ENCODE assay signal across 8 mouse cellular contexts in genomic region chr14:101055915-101056314, GRCm38 (mm10).
DNase-seq lines count a peak whose midpoint lies in the region; ATAC-seq lines count a peak whose summit lies in the region.

No protein-coding gene starts in this region.

- no peak overlapping the region for H3K27ac ChIP-seq in forebrain, embryonic 12.5 days
- peak overlapping the region; percentile 53; the same call in 1 of the 2 replicates for H3K27ac ChIP-seq in limb, embryonic 13.5 days

- H3K36me3 ChIP-seq in forebrain, embryonic 12.5 days (replicated peaks): no peaks in the 10 kb centered on the region
- H3K36me3 ChIP-seq in limb, embryonic 13.5 days: no peaks in the 10 kb centered on the region

- H3K9me3 ChIP-seq in forebrain, embryonic 12.5 days: no peaks in the 10 kb centered on the region
- H3K9me3 ChIP-seq in limb, embryonic 13.5 days: no peaks in the 10 kb centered on the region

- DNase-seq in cerebellum, adult 9-11 months: peak; percentile 5
- DNase-seq in cerebellum, adult 11 months: no peak
- DNase-seq in left cerebral cortex, adult 9 months (ENCODE audit: low spot score in 2 of 2): peak; percentile 2 to 3
- DNase-seq in left cerebral cortex, adult 18-20 months (ENCODE audit: low spot score in 2 of 2): no peak
- no peak for DNase-seq in MN1 (ENCODE audit: low spot score)

- peak; percentile 66 for ATAC-seq in forebrain, embryonic 12.5 days (ENCODE audit: low FRiP score)
- peak; percentile 83 for ATAC-seq in limb, embryonic 13.5 days (ENCODE audit: low FRiP score, low read depth)
- no peak for ATAC-seq in cerebellum, adult (ENCODE audit: insufficient number of reproducible peaks, low FRiP score, low TSS enrichment)

- no peaks in the 10 kb centered on the region; the same call in 1 of the 2 replicates for H3K4me1 ChIP-seq in forebrain, embryonic 12.5 days
- peaks cover 30% of the 10 kb centered on the region for H3K4me1 ChIP-seq in limb, embryonic 13.5 days

- H3K9ac ChIP-seq in forebrain, embryonic 12.5 days: no peak overlapping the region
- H3K9ac ChIP-seq in limb, embryonic 13.5 days: no peak overlapping the region

- no peak overlapping the region for H3K4me2 ChIP-seq in forebrain, embryonic 12.5 days
- H3K4me2 ChIP-seq in limb, embryonic 13.5 days (replicated peaks): peak overlapping the region; percentile 15

- 25% methylated on average over 3 of the region's 3 CpGs for WGBS in forebrain, embryonic 12.5 days
- 14% methylated on average over 3 of the region's 3 CpGs for WGBS in limb, embryonic 13.5 days

- no peak overlapping the region for H3K4me3 ChIP-seq in forebrain, embryonic 12.5 days (replicated peaks)
- H3K4me3 ChIP-seq in limb, embryonic 13.5 days: no peak overlapping the region

- H3K27me3 ChIP-seq in forebrain, embryonic 12.5 days: no peaks in the 10 kb centered on the region
- H3K27me3 ChIP-seq in limb, embryonic 13.5 days: no peaks in the 10 kb centered on the region

Comparison
In these comparisons a context has a peak if more than half of its experiments do, and no peak if none do; other contexts are left out.
1. DNase-seq: peak in cerebellum, adult 9-11 months (single experiment) and left cerebral cortex, adult 9 months (2 of 2); none in cerebellum, adult 11 months (single experiment), left cerebral cortex, adult 18-20 months (0 of 2) and MN1 (single experiment).